Mouse (Mus musculus) brain, embryonic 14.5 days (tissue): ENCODE measurements around the gene Wnt16. TPM values are rescaled to one million over a fixed set of nuclear protein-coding genes. Genes with fewer than 3 reads are reported as not detected.
"Not testable (repeated sequence)": the region's sequence is repeated elsewhere in the genome, so short reads cannot be mapped to it uniquely, and the experiment has no call there.

Experiments
- DNase-seq: peaks from one replicate; pipeline ENCODE4 v3.0.0-alpha.2; 2011; ENCODE audit warnings: low read depth
- CTCF ChIP-seq: fragments of 200-500 bp; IDR thresholded peaks from 2 replicates; pipeline ENCODE4 v1.5.1; 2012; ENCODE audit warnings: inconsistent platforms, mild to moderate bottlenecking, moderate library complexity, borderline replicate concordance; ENCODE audit not compliant: insufficient read depth, insufficient read length; ENCODE audit errors: extremely low read depth
- POLR2A ChIP-seq: fragments of 200-500 bp; IDR thresholded peaks from 2 replicates; pipeline ENCODE4 v1.6.1; 2012; ENCODE audit warnings: mild to moderate bottlenecking, inconsistent platforms, borderline replicate concordance; ENCODE audit not compliant: poor library complexity, insufficient read depth, insufficient read length, severe bottlenecking; ENCODE audit errors: extremely low read depth
- polyA plus RNA-seq: library from polyadenylated mRNA; depleted of rRNA; stranded (reverse); fragments of >200 nt; gene quantifications from 2 replicates; pipeline ENCODE4 v1.2.3, GENCODE M21; 2012; rRNA removed

The Wnt16 gene
- polyA plus RNA-seq, result 0.48 and 0.75 TPM in 2 replicates

GRCm38 (mm10) chr6:22288004-22288736 lies at the start of gene Wnt16:
Gene Wnt16 (plus strand): TSS chr6:22288227.
- TF ChIP-seq POLR2A (no peak), CTCF (no peak)
- peak; percentile 42 for DNase-seq

GRCm38 (mm10) chr6:22243321-22243720 lies 44.7 kb upstream of the Wnt16 start:
- TF ChIP-seq POLR2A (no peak), CTCF (no peak)
- no peak for DNase-seq

- TF ChIP-seq POLR2A, result no peak
- no peak for TF ChIP-seq CTCF
- no peak for DNase-seq
Measured at GRCm38 (mm10) chr6:22246696-22247095, 41.3 kb upstream of the Wnt16 start.

DNA sequence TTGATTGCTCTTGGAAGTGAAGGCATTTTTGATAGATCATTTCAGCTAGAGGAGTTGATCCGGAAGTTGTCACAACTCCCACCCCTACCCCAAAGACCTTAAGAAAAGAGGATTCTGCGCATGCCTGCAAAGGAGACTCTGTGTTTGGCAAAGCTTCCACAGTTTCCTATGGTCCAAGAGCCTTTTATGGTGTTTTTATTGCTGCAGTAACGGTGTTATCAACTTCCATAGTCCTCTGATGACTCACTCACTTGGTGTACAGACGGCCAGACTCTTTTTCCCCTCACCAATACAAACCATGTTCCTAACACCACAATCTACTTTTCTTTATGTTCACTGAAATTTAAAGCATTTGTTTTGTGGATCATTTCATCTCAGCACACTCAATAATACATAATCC lies 29.2 kb upstream of the Wnt16 start:
- no peak for TF ChIP-seq POLR2A
- no peak for TF ChIP-seq CTCF
- no peak for DNase-seq

DNA sequence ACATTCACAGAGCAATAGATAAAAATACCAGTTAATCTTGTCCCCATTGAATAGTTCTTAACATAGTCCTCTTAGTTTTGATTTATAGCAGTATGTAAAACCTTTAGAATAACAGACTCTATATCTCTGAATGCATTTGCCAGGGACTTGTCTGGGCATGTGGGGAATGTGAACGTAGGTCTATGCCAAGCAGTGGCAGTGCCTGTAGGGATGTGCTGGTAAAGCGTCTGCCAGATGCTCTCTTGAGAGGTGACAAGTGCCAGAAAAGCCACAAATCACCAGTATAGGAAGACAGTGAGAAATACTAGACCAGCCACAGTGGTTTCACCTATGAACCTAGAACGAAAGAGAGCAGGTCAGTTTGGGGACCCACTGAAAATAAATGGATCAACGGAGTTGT lies 25.5 kb upstream of the Wnt16 start:
- DNase-seq, result peak; percentile 52
- TF ChIP-seq POLR2A (no peak), CTCF (no peak)

DNA sequence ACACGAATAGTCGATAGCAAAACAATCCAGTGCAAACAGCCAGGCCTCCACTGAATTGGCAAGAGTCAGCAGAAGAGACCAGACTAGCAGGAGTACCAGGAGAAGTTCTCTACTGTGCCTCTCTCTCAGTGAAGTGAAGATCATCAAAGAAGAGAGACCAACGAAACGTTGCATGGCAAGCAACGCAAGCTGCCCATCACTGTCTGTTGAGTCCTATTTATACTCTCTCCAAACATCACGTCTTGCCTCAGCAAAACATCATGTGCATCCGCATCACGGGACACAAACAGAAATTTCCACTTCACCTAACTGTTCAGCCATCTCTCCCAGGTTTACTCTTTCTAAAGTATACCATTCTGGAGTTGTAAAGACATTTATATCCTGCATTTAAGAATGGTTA lies 23.9 kb upstream of the Wnt16 start:
- DNase-seq, result not testable (repeated sequence)

- DNase-seq, result no peak
- TF ChIP-seq CTCF (no peak), POLR2A (no peak)
Measured at GRCm38 (mm10) chr6:22266018-22266417, 22.0 kb upstream of the Wnt16 start.

DNA sequence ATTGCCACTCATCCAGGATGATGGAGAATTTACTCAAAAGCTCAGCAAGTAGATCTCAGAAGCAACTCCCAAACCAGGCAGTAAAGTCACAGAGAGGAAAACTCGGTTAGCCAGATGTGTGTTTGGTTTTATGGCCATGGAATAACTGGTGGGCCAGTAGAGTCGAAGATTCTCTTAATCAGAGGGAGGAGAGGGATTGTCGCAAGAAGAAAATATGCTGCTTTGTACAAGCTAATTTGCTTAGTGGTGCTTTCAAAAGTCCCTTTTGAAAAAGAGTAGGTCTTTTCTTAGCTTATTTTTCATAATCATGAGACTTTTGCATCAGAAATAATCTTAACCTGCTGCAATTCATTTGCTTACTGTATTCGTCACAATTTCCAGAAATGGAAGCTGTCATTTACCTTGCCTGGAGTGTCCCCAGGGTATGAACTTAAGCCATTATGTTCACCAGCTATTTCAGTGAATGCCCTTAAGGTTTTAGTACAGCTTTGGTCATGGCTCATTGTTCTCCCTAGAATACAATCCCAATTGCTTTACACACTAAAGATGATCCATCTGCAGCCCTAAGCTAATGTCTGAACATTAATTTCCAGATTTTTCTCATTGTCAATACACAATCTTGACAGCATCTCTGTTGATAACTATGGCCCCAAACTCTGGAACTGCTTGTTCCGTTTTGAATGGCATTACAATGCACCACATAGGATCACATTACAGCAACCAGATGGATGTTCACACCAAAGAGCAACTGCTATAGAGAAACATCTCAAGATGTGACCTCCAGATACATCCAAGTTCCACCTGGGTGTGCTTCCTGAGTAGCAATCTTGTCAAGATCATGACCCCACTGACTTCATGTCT lies 20.0 kb upstream of the Wnt16 start:
- no peak for DNase-seq
- TF ChIP-seq CTCF (no peak), POLR2A (no peak)

- no peak for DNase-seq
- no peak for TF ChIP-seq CTCF
- TF ChIP-seq POLR2A, result no peak
Measured at GRCm38 (mm10) chr6:22268677-22269076, 19.4 kb upstream of the Wnt16 start.

DNA sequence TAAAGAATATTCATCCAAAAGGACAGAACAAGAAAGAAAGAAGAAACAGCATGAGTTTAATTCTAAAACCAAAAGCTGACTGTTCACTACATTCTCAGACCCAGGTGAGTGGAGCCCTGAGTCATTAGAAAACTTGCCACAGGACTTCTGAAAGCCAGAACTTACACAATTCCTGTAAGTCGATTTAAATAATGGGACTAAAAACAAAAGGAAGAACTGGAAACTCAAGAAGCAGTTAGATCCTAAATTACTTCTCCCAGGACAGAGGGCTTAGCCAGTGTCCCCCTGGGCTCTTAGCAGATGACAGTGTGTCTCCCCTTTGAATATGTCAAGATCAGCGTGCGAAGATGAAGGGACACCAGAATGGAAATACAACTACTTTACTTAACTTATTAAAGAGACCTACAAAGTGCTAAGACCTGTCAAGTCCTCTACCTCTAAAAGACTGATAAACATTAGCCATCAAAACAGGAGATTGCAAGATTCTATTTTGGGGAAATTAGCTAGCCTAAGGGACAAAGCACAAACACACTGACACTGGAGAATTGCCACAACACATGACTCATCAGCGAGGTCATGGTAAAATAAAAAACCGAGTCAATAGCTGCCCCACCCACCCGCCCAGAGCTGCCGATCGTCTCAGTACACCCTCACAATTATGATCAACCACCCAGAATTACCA lies 18.0 kb upstream of the Wnt16 start:
- no peak for DNase-seq
- TF ChIP-seq POLR2A (no peak), CTCF (no peak)

DNA sequence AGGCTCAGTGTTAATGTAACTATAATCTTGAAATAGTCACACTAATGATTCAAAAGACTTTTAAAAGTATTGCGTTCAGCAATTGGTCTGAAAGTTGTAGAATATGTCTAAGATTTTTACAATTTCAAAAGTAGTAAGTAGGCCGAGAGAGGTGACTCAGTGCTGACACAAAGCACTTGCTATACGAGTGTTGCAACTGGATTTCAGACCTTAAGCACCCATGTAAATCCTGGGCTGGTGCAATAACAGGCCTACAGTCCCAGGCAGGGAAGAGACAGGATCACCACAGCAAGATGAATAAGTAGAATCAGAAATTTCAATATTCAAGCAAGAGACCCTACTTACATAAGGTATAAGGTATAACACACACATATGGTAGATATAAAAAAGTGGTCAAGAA lies 10.1 kb upstream of the Wnt16 start:
- TF ChIP-seq CTCF (no peak), POLR2A (no peak)
- no peak for DNase-seq
